7 mouse cellular contexts compared by ENCODE assay signal in the genomic region with DNA sequence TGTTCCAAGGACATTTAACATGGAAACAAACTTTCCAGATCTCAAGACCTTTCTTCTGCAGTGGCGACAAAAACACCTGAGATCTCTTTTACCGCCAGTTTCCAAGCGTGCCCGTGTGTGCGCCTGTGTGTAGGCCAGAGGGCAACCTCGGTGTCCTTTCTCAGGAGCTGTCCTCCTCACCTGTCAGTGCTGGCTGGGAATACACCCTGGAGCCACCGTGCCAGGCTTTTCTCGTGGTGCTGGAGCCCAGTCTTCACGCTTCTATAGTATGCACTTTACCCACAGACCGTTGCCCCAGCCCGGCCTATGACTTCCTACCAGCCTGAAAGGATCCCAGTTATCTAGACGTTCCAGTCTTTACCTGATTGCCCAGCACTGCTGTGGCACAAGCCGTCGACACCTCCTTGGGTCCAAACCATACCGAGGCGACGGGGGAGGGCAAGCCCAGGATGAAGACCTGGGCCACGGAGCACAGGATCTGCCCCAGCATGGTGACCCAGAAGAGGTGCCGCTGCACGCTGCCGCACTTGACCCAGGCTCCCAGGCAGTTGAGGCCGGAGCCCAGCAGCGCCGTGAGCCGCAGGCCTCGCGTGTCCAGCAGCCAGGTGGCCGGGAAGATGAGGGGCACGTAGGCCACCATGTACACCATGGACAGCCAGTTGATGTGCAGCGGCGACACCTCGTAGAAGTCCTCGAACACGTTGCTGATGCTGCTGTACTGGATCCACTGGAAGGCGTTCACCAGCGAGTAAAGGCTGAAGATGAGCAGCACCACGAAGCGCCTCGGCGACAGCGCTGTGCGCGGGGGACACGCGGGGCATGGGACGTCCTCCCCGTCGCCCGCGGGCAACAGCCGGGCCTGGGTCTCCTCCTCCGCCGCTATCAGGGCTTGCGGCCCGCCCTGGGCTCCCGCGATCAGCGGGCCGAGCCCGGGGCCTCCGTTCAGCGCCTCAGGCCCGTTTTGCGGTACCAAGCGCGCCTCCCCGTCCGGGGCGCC. TPM values are rescaled to one million over a fixed set of nuclear protein-coding genes. Genes with fewer than 3 reads are reported as not detected.
A peak's percentile ranks its signal among the peaks of the same experiment; 100 is the strongest.
DNase-seq lines count a peak whose midpoint lies in the region; ATAC-seq and TF ChIP-seq lines count a peak whose summit lies in the region.

No protein-coding gene starts in this region.

- peak overlapping the region; percentile 74 for H3K4me3 ChIP-seq in C2C12 (ENCODE audit: insufficient read depth, poor library complexity, severe bottlenecking)
- peak overlapping the region; percentile 98 for H3K4me3 ChIP-seq in cortical plate, adult 2 months (ENCODE audit: insufficient read depth, low read length)
- H3K4me3 ChIP-seq in kidney, embryonic 15.5 days (replicated peaks) = peak overlapping the region; percentile 85
- H3K4me3 ChIP-seq in liver, embryonic 15.5 days (replicated peaks) = peak overlapping the region; percentile 75
- peak overlapping the region; percentile 91 for H3K4me3 ChIP-seq in neural tube, embryonic 15.5 days (replicated peaks)

- peak overlapping the region; percentile 93 for H3K4me2 ChIP-seq in kidney, embryonic 15.5 days
- H3K4me2 ChIP-seq in liver, embryonic 15.5 days = peak overlapping the region; percentile 100
- peak overlapping the region; percentile 93 for H3K4me2 ChIP-seq in neural tube, embryonic 15.5 days

- no peaks in the 10 kb centered on the region for H3K27me3 ChIP-seq in C2C12 (ENCODE audit: control insufficient read depth, insufficient read depth, insufficient read length)
- H3K27me3 ChIP-seq in kidney, embryonic 15.5 days = no peaks in the 10 kb centered on the region
- peaks cover 3% of the 10 kb centered on the region; the same call in 1 of the 2 replicates for H3K27me3 ChIP-seq in liver, embryonic 15.5 days
- no peaks in the 10 kb centered on the region for H3K27me3 ChIP-seq in neural tube, embryonic 15.5 days (replicated peaks)

- no peak overlapping the region for H3K27ac ChIP-seq in cortical plate, adult 2 months (ENCODE audit: insufficient read depth, low read length)
- peak overlapping the region; percentile 80 for H3K27ac ChIP-seq in kidney, embryonic 15.5 days
- H3K27ac ChIP-seq in liver, embryonic 15.5 days (replicated peaks) = peak overlapping the region; percentile 80
- peak overlapping the region; percentile 93 for H3K27ac ChIP-seq in neural tube, embryonic 15.5 days (replicated peaks)

- H3K9me3 ChIP-seq in kidney, embryonic 15.5 days (replicated peaks) = no peaks in the 10 kb centered on the region
- H3K9me3 ChIP-seq in liver, embryonic 15.5 days (replicated peaks) = no peaks in the 10 kb centered on the region
- H3K9me3 ChIP-seq in neural tube, embryonic 15.5 days (replicated peaks) = no peaks in the 10 kb centered on the region

- WGBS in kidney, embryonic 15.5 days = 2% methylated on average over 69 of the region's 69 CpGs
- WGBS in liver, embryonic 15.5 days (ENCODE audit: insufficient replicate concordance) = 4% methylated on average over 69 of the region's 69 CpGs
- WGBS in neural tube, embryonic 15.5 days = 2% methylated on average over 69 of the region's 69 CpGs

- H3ac ChIP-seq in C2C12 (ENCODE audit: control insufficient read depth, insufficient read length, low read depth) = peak overlapping the region; percentile 57

- no peak for TF ChIP-seq POLR2A in cortical plate, adult 2 months (IDR thresholded peaks at IDR 0.05; ENCODE audit: extremely low read depth, insufficient read depth, low read length)

- TF ChIP-seq CTCF in C2C12 (IDR thresholded peaks at IDR 0.05; ENCODE audit: control insufficient read depth, insufficient read depth, insufficient read length) = no peak
- TF ChIP-seq CTCF in cortical plate, adult 2 months (IDR thresholded peaks at IDR 0.05; ENCODE audit: extremely low read depth, insufficient read depth, low read length) = no peak

- H3K79me3 ChIP-seq in C2C12 (ENCODE audit: low read depth) = peaks cover 23% of the 10 kb centered on the region

- H3K9ac ChIP-seq in kidney, embryonic 15.5 days = peak overlapping the region; percentile 85
- peak overlapping the region; percentile 76 for H3K9ac ChIP-seq in liver, embryonic 15.5 days
- peak overlapping the region; percentile 90 for H3K9ac ChIP-seq in neural tube, embryonic 15.5 days (replicated peaks)

- peaks cover 17% of the 10 kb centered on the region for H3K36me3 ChIP-seq in C2C12 (ENCODE audit: control insufficient read depth, insufficient read depth)
- H3K36me3 ChIP-seq in kidney, embryonic 15.5 days = 0 out of 2 replicates have a peak, but pooled peaks cover 13% of the 10 kb centered on the region
- peaks cover 13% of the 10 kb centered on the region; the same call in 1 of the 2 replicates for H3K36me3 ChIP-seq in liver, embryonic 15.5 days (replicated peaks)
- 0 out of 2 replicates have a peak, but pooled peaks cover 6% of the 10 kb centered on the region for H3K36me3 ChIP-seq in neural tube, embryonic 15.5 days

- peak; percentile 32 for DNase-seq in ES-CJ7 (ENCODE audit: low read depth, low spot score)
- peak; percentile 4 to 11 for DNase-seq in heart, adult 9 months (ENCODE audit: low spot score in 2 of 2)

- ATAC-seq in kidney, embryonic 15.5 days (replicated peaks; ENCODE audit: low FRiP score) = peak; percentile 45; the same call in 1 of the 2 replicates
- peak; percentile 47 for ATAC-seq in liver, embryonic 15.5 days (ENCODE audit: insufficient read depth)
- ATAC-seq in neural tube, embryonic 15.5 days (ENCODE audit: low FRiP score) = peak; percentile 54

- peaks cover 43% of the 10 kb centered on the region for H3K79me2 ChIP-seq in C2C12 (ENCODE audit: control insufficient read depth, insufficient read depth)

- no peaks in the 10 kb centered on the region for H3K4me1 ChIP-seq in cortical plate, adult 2 months (ENCODE audit: control insufficient read depth, insufficient read depth, low read length)
- H3K4me1 ChIP-seq in kidney, embryonic 15.5 days = peaks cover 17% of the 10 kb centered on the region
- peaks cover 22% of the 10 kb centered on the region for H3K4me1 ChIP-seq in liver, embryonic 15.5 days (replicated peaks)
- peaks cover 21% of the 10 kb centered on the region for H3K4me1 ChIP-seq in neural tube, embryonic 15.5 days

TF ChIP-seq in C2C12, 6 proteins besides CTCF, POLR2A, EP300 and RAD21:
- TF ChIP-seq FOSL1 (IDR thresholded peaks at IDR 0.05; ENCODE audit: insufficient read depth, low read length, poor library complexity, severe bottlenecking) (no peak), MAX (IDR thresholded peaks at IDR 0.05) (no peak)
TF ChIP-seq in C2C12: peak in this region for 0.

RNA-seq across cellular contexts. Expression of a gene that starts 0.6 kb away (rescaled TPM):
- 7.0 TPM for polyA plus RNA-seq in C2C12 (2012; fragmentation: generic; extraction: Trizol)
- 16.9 and 17.0 TPM in 2 replicates for polyA plus RNA-seq in cortical plate, adult 2 months (2012; rRNA removed)
- 6.7 and 7.1 TPM in 2 replicates for polyA plus RNA-seq in kidney, embryonic 15.5 days (2015; fragmentation: Nextera tagmentation; extraction: Ambion mirVana)
- polyA plus RNA-seq in liver, embryonic 15.5 days (2015; fragmentation: Nextera tagmentation; extraction: Ambion mirVana) = 2.5 and 3.4 TPM in 2 replicates
- polyA plus RNA-seq in neural tube, embryonic 15.5 days (2015; fragmentation: Nextera tagmentation; extraction: Ambion mirVana) = 7.5 and 8.1 TPM in 2 replicates

RNA-seq across cellular contexts. Expression of a gene that starts 11.1 kb away (rescaled TPM):
- not detected for polyA plus RNA-seq in C2C12 (2012; fragmentation: generic; extraction: Trizol)
- polyA plus RNA-seq in cortical plate, adult 2 months (2012; rRNA removed) = not detected in 2 replicates
- not detected in 2 replicates for polyA plus RNA-seq in kidney, embryonic 15.5 days (2015; fragmentation: Nextera tagmentation; extraction: Ambion mirVana)
- polyA plus RNA-seq in liver, embryonic 15.5 days (2015; fragmentation: Nextera tagmentation; extraction: Ambion mirVana) = not detected in 2 replicates
- not detected in 2 replicates for polyA plus RNA-seq in neural tube, embryonic 15.5 days (2015; fragmentation: Nextera tagmentation; extraction: Ambion mirVana)

RNA-seq across cellular contexts. Expression of a gene that starts 37.4 kb away (rescaled TPM):
- polyA plus RNA-seq in C2C12 (2012; fragmentation: generic; extraction: Trizol) = 6.1 TPM
- polyA plus RNA-seq in cortical plate, adult 2 months (2012; rRNA removed) = 60.7 and 62.4 TPM in 2 replicates
- polyA plus RNA-seq in kidney, embryonic 15.5 days (2015; fragmentation: Nextera tagmentation; extraction: Ambion mirVana) = 12.8 and 13.8 TPM in 2 replicates
- 5.6 and 6.7 TPM in 2 replicates for polyA plus RNA-seq in liver, embryonic 15.5 days (2015; fragmentation: Nextera tagmentation; extraction: Ambion mirVana)
- 14.4 and 16.0 TPM in 2 replicates for polyA plus RNA-seq in neural tube, embryonic 15.5 days (2015; fragmentation: Nextera tagmentation; extraction: Ambion mirVana)

RNA-seq across cellular contexts. Expression of a gene that starts 37.5 kb away (rescaled TPM):
- 9.4 TPM for polyA plus RNA-seq in C2C12 (2012; fragmentation: generic; extraction: Trizol)
- polyA plus RNA-seq in cortical plate, adult 2 months (2012; rRNA removed) = 0.52 and 0.61 TPM in 2 replicates
- polyA plus RNA-seq in kidney, embryonic 15.5 days (2015; fragmentation: Nextera tagmentation; extraction: Ambion mirVana) = 22.1 and 23.1 TPM in 2 replicates
- 14.3 and 14.6 TPM in 2 replicates for polyA plus RNA-seq in liver, embryonic 15.5 days (2015; fragmentation: Nextera tagmentation; extraction: Ambion mirVana)
- 4.6 and 7.6 TPM in 2 replicates for polyA plus RNA-seq in neural tube, embryonic 15.5 days (2015; fragmentation: Nextera tagmentation; extraction: Ambion mirVana)

RNA-seq across cellular contexts. Expression of a gene that starts 46.2 kb away (rescaled TPM):
- 15.6 TPM for polyA plus RNA-seq in C2C12 (2012; fragmentation: generic; extraction: Trizol)
- polyA plus RNA-seq in cortical plate, adult 2 months (2012; rRNA removed) = 1.9 and 2.0 TPM in 2 replicates
- polyA plus RNA-seq in kidney, embryonic 15.5 days (2015; fragmentation: Nextera tagmentation; extraction: Ambion mirVana) = 30.2 and 30.8 TPM in 2 replicates
- polyA plus RNA-seq in liver, embryonic 15.5 days (2015; fragmentation: Nextera tagmentation; extraction: Ambion mirVana) = 0.88 and 1.2 TPM in 2 replicates
- 73.4 and 86.4 TPM in 2 replicates for polyA plus RNA-seq in neural tube, embryonic 15.5 days (2015; fragmentation: Nextera tagmentation; extraction: Ambion mirVana)
